8 mouse cellular contexts compared by ENCODE assay signal in the genomic region with DNA sequence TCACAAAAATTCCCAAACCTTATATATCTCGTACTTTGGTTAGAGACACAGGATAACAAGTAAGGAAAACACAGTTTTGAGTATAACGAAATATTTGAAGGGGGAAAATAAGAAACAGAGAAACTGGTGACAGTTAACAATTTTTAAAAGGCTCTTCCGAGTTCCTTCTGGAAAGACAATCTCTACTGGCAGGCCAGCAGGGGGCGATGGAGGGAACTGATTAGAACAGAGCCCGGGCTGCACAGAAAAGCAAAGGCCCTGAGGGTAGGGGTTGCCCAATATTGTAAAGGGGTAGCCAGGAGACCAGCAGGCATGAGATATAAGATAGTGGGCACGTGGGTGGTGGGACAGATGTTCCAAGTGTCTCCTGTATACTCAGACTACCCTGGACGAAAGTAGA.
DNase-seq lines count a peak whose midpoint lies in the region; ATAC-seq lines count a peak whose summit lies in the region.

No protein-coding gene starts in this region.

- H3K36me3 ChIP-seq in forebrain, embryonic 11.5 days (ENCODE audit: control insufficient read depth, insufficient read depth, low read length), result no peaks in the 10 kb centered on the region
- no peaks in the 10 kb centered on the region for H3K36me3 ChIP-seq in hindbrain, embryonic 14.5 days (replicated peaks; ENCODE audit: control insufficient read depth, insufficient read depth)
- no peaks in the 10 kb centered on the region for H3K36me3 ChIP-seq in midbrain, embryonic 11.5 days (ENCODE audit: control insufficient read depth, insufficient read depth, low read length)

- H3K4me3 ChIP-seq in forebrain, embryonic 11.5 days (ENCODE audit: low read depth, low read length), result no peak overlapping the region
- H3K4me3 ChIP-seq in hindbrain, embryonic 14.5 days (replicated peaks; ENCODE audit: low read length), result no peak overlapping the region
- no peak overlapping the region for H3K4me3 ChIP-seq in midbrain, embryonic 11.5 days (ENCODE audit: low read depth, low read length)

- peak; percentile 62 for DNase-seq in Muller cell, postnatal 12 days (ENCODE audit: inconsistent ontology term)
- DNase-seq in c-Kit-positive CD71-negative TER-119-negative erythroid progenitor cells, embryonic 14.5 days (ENCODE audit: low read depth), result peak; percentile 43
- peak; percentile 92 for DNase-seq in forebrain, embryonic 11.5 days (ENCODE audit: low spot score)
- DNase-seq in hindbrain, embryonic 14.5 days (ENCODE audit: low spot score), result peak; percentile 76
- DNase-seq in left cerebral cortex, postnatal 25 days (ENCODE audit: low spot score in 2 of 2), result peak; percentile 55 to 62
- DNase-seq in midbrain, embryonic 11.5 days (ENCODE audit: low spot score, missing footprints), result peak; percentile 95
- peak; percentile 95 for DNase-seq in right cerebral cortex, postnatal 4 days
- peak; percentile 52 for DNase-seq in yolk sac, embryonic 10.5 days (ENCODE audit: low spot score)

- H3K9me3 ChIP-seq in forebrain, embryonic 11.5 days (ENCODE audit: control insufficient read depth, low read length), result no peaks in the 10 kb centered on the region
- H3K9me3 ChIP-seq in hindbrain, embryonic 14.5 days (ENCODE audit: control insufficient read depth, low read length), result no peaks in the 10 kb centered on the region
- no peaks in the 10 kb centered on the region for H3K9me3 ChIP-seq in midbrain, embryonic 11.5 days (ENCODE audit: control insufficient read depth, low read length)

- no peaks in the 10 kb centered on the region for H3K27me3 ChIP-seq in forebrain, embryonic 11.5 days (ENCODE audit: control insufficient read depth, insufficient read depth, low read length)
- no peaks in the 10 kb centered on the region for H3K27me3 ChIP-seq in hindbrain, embryonic 14.5 days (ENCODE audit: control insufficient read depth, insufficient read depth, low read length)
- H3K27me3 ChIP-seq in midbrain, embryonic 11.5 days (ENCODE audit: control insufficient read depth, insufficient read depth, low read length), result no peaks in the 10 kb centered on the region

- WGBS in forebrain, embryonic 11.5 days, result 18% methylated on average over 7 of the region's 7 CpGs
- 10% methylated on average over 7 of the region's 7 CpGs for WGBS in hindbrain, embryonic 14.5 days
- 13% methylated on average over 7 of the region's 7 CpGs for WGBS in midbrain, embryonic 11.5 days

- H3K27ac ChIP-seq in forebrain, embryonic 11.5 days (ENCODE audit: low read depth, low read length), result peak overlapping the region; percentile 78
- peak overlapping the region; percentile 86 for H3K27ac ChIP-seq in hindbrain, embryonic 14.5 days
- H3K27ac ChIP-seq in midbrain, embryonic 11.5 days (ENCODE audit: low read depth, low read length), result no peak overlapping the region; the same call in 1 of the 2 replicates

- intact Hi-C loops in left cerebral cortex, postnatal 25 days (cut with DNase I), result loop anchor here (2.0 kb wide), 1 partner anchor 87 kb away; no protein-coding TSS in a partner anchor

- peak; percentile 34; the same call in 1 of the 2 replicates for ATAC-seq in forebrain, embryonic 11.5 days (replicated peaks; ENCODE audit: low FRiP score)
- no peak for ATAC-seq in hindbrain, embryonic 14.5 days (ENCODE audit: low FRiP score)
- 0 out of 2 replicates have a peak, but pooled peaks have one; percentile 42 for ATAC-seq in midbrain, embryonic 11.5 days (ENCODE audit: low FRiP score)

- no peak overlapping the region for H3K4me2 ChIP-seq in forebrain, embryonic 11.5 days (ENCODE audit: low read depth, low read length, severe bottlenecking)
- H3K4me2 ChIP-seq in hindbrain, embryonic 14.5 days (replicated peaks), result peak overlapping the region; percentile 49; the same call in 1 of the 2 replicates
- no peak overlapping the region for H3K4me2 ChIP-seq in midbrain, embryonic 11.5 days

- H3K9ac ChIP-seq in forebrain, embryonic 11.5 days (ENCODE audit: low read length), result no peak overlapping the region
- H3K9ac ChIP-seq in hindbrain, embryonic 14.5 days, result no peak overlapping the region
- no peak overlapping the region for H3K9ac ChIP-seq in midbrain, embryonic 11.5 days (ENCODE audit: low read length)

- peaks cover 18% of the 10 kb centered on the region; the same call in 1 of the 2 replicates for H3K4me1 ChIP-seq in forebrain, embryonic 11.5 days (replicated peaks; ENCODE audit: control insufficient read depth, insufficient read depth, low read length)
- H3K4me1 ChIP-seq in hindbrain, embryonic 14.5 days (replicated peaks; ENCODE audit: control insufficient read depth, insufficient read depth, low read length), result peaks cover 38% of the 10 kb centered on the region
- H3K4me1 ChIP-seq in midbrain, embryonic 11.5 days (ENCODE audit: control insufficient read depth, insufficient read depth, low read length), result peaks cover 18% of the 10 kb centered on the region

Comparison
In these comparisons a context has a peak if more than half of its experiments do, and no peak if none do; other contexts are left out.
1. DNase-seq: peak in every context shown above with its lines; median percentile 95 in midbrain, embryonic 11.5 days; 95 in right cerebral cortex, postnatal 4 days; 92 in forebrain, embryonic 11.5 days; 76 in hindbrain, embryonic 14.5 days; 62 in Muller cell, postnatal 12 days; 58 in left cerebral cortex, postnatal 25 days; 52 in yolk sac, embryonic 10.5 days; 43 in c-Kit-positive CD71-negative TER-119-negative erythroid progenitor cells, embryonic 14.5 days.